Mouse (Mus musculus): ENCODE results near the gene Cachd1. TPM values are rescaled to one million over a fixed set of nuclear protein-coding genes. Genes with fewer than 3 reads are reported as not detected.

The Cachd1 gene
- polyA plus RNA-seq, 1 experiment: 10.3 TPM

GRCm38 (mm10) chr4:101020596-101020995 lies 244.1 kb downstream of the Cachd1 start, which contains the start of gene Gm10577:
Gene Gm10577, minus strand, starts transcription at chr4:101020696.
- 76% methylated on average over 4 of the region's 4 CpGs for WGBS
- Histone ChIP-seq H3K4me1 (ENCODE audit: control insufficient read depth, insufficient read depth, low read length) (no peaks in the 10 kb centered on the region), H3K27ac (ENCODE audit: control insufficient read depth, insufficient read depth, low read depth, low read length, poor library complexity) (no peak within 1 kb of the TSS), H3K4me3 (replicated peaks; ENCODE audit: control insufficient read depth, low read depth, low read length) (no peak within 1 kb of the TSS)
- TF ChIP-seq CTCF (IDR thresholded peaks at IDR 0.05; ENCODE audit: control insufficient read depth, insufficient read depth, low read length) (no peak), POLR2A (IDR thresholded peaks at IDR 0.05; ENCODE audit: borderline replicate concordance, control insufficient read depth, low read depth, low read length) (no peak)

- Histone ChIP-seq H3K4me3 (replicated peaks; ENCODE audit: control insufficient read depth, low read depth, low read length) (no peak overlapping the region), H3K27ac (ENCODE audit: control insufficient read depth, insufficient read depth, low read depth, low read length, poor library complexity) (no peak overlapping the region), H3K4me1 (ENCODE audit: control insufficient read depth, insufficient read depth, low read length) (no peaks in the 10 kb centered on the region)
- TF ChIP-seq CTCF (IDR thresholded peaks at IDR 0.05; ENCODE audit: control insufficient read depth, insufficient read depth, low read length): no peak
- no peak for TF ChIP-seq POLR2A (IDR thresholded peaks at IDR 0.05; ENCODE audit: borderline replicate concordance, control insufficient read depth, low read depth, low read length)
- WGBS: 75% methylated on average over 5 of the region's 5 CpGs
Measured at GRCm38 (mm10) chr4:101026566-101026965, 250.1 kb downstream of the Cachd1 start.

GRCm38 (mm10) chr4:101026995-101027394 lies 250.5 kb downstream of the Cachd1 start:
- TF ChIP-seq POLR2A (IDR thresholded peaks at IDR 0.05; ENCODE audit: borderline replicate concordance, control insufficient read depth, low read depth, low read length): no peak
- no peak for TF ChIP-seq CTCF (IDR thresholded peaks at IDR 0.05; ENCODE audit: control insufficient read depth, insufficient read depth, low read length)
- H3K27ac ChIP-seq (ENCODE audit: control insufficient read depth, insufficient read depth, low read depth, low read length, poor library complexity): no peak overlapping the region
- H3K4me1 ChIP-seq (ENCODE audit: control insufficient read depth, insufficient read depth, low read length): no peaks in the 10 kb centered on the region
- WGBS: 67% methylated on average over 2 of the region's 2 CpGs
- H3K4me3 ChIP-seq (replicated peaks; ENCODE audit: control insufficient read depth, low read depth, low read length): no peak overlapping the region

- H3K4me1 ChIP-seq (ENCODE audit: control insufficient read depth, insufficient read depth, low read length): no peaks in the 10 kb centered on the region
- WGBS: 82% methylated on average over 9 of the region's 9 CpGs
- H3K27ac ChIP-seq (ENCODE audit: control insufficient read depth, insufficient read depth, low read depth, low read length, poor library complexity): no peak overlapping the region
- no peak overlapping the region for H3K4me3 ChIP-seq (replicated peaks; ENCODE audit: control insufficient read depth, low read depth, low read length)
- TF ChIP-seq POLR2A (IDR thresholded peaks at IDR 0.05; ENCODE audit: borderline replicate concordance, control insufficient read depth, low read depth, low read length): no peak
- no peak for TF ChIP-seq CTCF (IDR thresholded peaks at IDR 0.05; ENCODE audit: control insufficient read depth, insufficient read depth, low read length)
Measured at GRCm38 (mm10) chr4:101027852-101028411, 251.5 kb downstream of the Cachd1 start.

GRCm38 (mm10) chr4:101033047-101033446 lies 256.6 kb downstream of the Cachd1 start:
- H3K27ac ChIP-seq (ENCODE audit: control insufficient read depth, insufficient read depth, low read depth, low read length, poor library complexity): no peak overlapping the region
- TF ChIP-seq POLR2A (IDR thresholded peaks at IDR 0.05; ENCODE audit: borderline replicate concordance, control insufficient read depth, low read depth, low read length) (no peak), CTCF (IDR thresholded peaks at IDR 0.05; ENCODE audit: control insufficient read depth, insufficient read depth, low read length) (no peak)
- H3K4me1 ChIP-seq (ENCODE audit: control insufficient read depth, insufficient read depth, low read length): no peaks in the 10 kb centered on the region
- 57% methylated on average over 3 of the region's 3 CpGs for WGBS
- no peak overlapping the region for H3K4me3 ChIP-seq (replicated peaks; ENCODE audit: control insufficient read depth, low read depth, low read length)

DNA sequence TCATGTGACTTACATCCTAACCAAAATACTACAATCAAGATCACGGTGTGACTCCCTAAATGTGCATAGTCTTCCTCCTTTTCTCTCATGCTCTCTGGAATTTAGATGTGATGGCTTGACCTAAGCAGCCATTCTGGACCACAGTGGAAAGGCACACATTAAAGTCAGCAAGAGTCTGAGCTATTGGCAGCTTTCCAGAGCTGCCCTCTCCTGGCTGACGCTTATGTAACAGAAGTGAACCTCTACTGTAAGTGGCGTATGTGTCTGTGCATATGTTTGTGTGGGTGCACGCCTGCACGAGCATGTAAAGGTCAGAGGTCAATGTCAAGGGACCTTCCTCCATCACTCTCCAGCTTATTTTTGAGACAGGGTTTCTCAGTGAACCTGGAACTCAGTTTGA lies 258.7 kb downstream of the Cachd1 start:
- WGBS: 74% methylated on average over 5 of the region's 5 CpGs
- H3K4me3 ChIP-seq (replicated peaks; ENCODE audit: control insufficient read depth, low read depth, low read length): no peak overlapping the region
- TF ChIP-seq POLR2A (IDR thresholded peaks at IDR 0.05; ENCODE audit: borderline replicate concordance, control insufficient read depth, low read depth, low read length): no peak
- no peak for TF ChIP-seq CTCF (IDR thresholded peaks at IDR 0.05; ENCODE audit: control insufficient read depth, insufficient read depth, low read length)
- H3K27ac ChIP-seq (ENCODE audit: control insufficient read depth, insufficient read depth, low read depth, low read length, poor library complexity): no peak overlapping the region
- H3K4me1 ChIP-seq (ENCODE audit: control insufficient read depth, insufficient read depth, low read length): no peaks in the 10 kb centered on the region

DNA sequence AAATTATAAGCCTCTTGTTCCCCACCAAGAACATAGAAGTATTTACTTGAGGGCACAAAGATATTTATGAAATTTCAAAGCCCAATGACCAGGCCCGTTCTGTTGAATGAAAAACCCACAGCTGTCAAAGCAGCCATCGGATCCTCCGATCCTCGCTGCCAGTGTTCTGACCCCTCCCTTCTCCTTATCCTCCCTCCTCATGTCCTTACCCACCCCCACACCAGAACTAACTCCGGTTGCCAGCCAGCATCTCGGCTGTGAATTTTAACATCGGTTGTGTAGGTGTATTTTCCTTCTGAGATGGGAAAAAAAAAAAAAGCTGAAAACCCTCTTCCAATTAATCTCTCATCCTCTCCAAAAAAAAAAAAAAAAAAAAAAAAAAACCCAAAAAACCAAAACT lies 260.7 kb downstream of the Cachd1 start:
- no peak for TF ChIP-seq POLR2A (IDR thresholded peaks at IDR 0.05; ENCODE audit: borderline replicate concordance, control insufficient read depth, low read depth, low read length)
- TF ChIP-seq CTCF (IDR thresholded peaks at IDR 0.05; ENCODE audit: control insufficient read depth, insufficient read depth, low read length): no peak
- 87% methylated on average over 7 of the region's 7 CpGs for WGBS

DNA sequence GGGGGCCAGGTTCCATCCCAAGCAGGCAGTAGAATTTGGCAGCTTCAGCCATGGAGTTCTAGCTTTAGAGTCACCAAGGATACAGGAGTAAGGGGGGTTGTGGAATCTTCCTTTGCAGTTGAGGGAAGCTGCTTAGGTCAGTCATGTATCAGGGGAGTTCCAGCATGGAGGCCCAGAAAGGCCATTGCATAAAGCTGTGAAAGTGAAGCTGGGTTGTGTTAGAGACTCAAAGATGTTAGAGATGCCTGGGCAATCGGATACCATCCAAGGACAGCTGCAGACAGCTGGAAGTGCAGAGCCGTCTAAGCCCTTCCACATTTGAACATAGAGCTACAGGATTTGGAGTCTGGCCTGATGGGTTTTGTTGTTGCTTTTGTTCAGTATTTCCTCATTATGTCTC lies 267.2 kb downstream of the Cachd1 start:
- TF ChIP-seq CTCF (IDR thresholded peaks at IDR 0.05; ENCODE audit: control insufficient read depth, insufficient read depth, low read length) (no peak), POLR2A (IDR thresholded peaks at IDR 0.05; ENCODE audit: borderline replicate concordance, control insufficient read depth, low read depth, low read length) (no peak)
- Histone ChIP-seq H3K4me3 (replicated peaks; ENCODE audit: control insufficient read depth, low read depth, low read length) (no peak overlapping the region), H3K27ac (ENCODE audit: control insufficient read depth, insufficient read depth, low read depth, low read length, poor library complexity) (no peak overlapping the region), H3K4me1 (ENCODE audit: control insufficient read depth, insufficient read depth, low read length) (no peaks in the 10 kb centered on the region)
- WGBS: 81% methylated on average over 2 of the region's 2 CpGs

More for the DNA sequence above, 260.7 kb downstream of the Cachd1 start:
- no peak overlapping the region for H3K4me3 ChIP-seq (replicated peaks; ENCODE audit: control insufficient read depth, low read depth, low read length)
- no peak overlapping the region for H3K27ac ChIP-seq (ENCODE audit: control insufficient read depth, insufficient read depth, low read depth, low read length, poor library complexity)
- no peaks in the 10 kb centered on the region for H3K4me1 ChIP-seq (ENCODE audit: control insufficient read depth, insufficient read depth, low read length)

GRCm38 (mm10) chr4:101044149-101044548 lies 267.7 kb downstream of the Cachd1 start:
- Histone ChIP-seq H3K27ac (ENCODE audit: control insufficient read depth, insufficient read depth, low read depth, low read length, poor library complexity) (no peak overlapping the region), H3K4me1 (ENCODE audit: control insufficient read depth, insufficient read depth, low read length) (no peaks in the 10 kb centered on the region), H3K4me3 (replicated peaks; ENCODE audit: control insufficient read depth, low read depth, low read length) (no peak overlapping the region)
- TF ChIP-seq POLR2A (IDR thresholded peaks at IDR 0.05; ENCODE audit: borderline replicate concordance, control insufficient read depth, low read depth, low read length): no peak
- TF ChIP-seq CTCF (IDR thresholded peaks at IDR 0.05; ENCODE audit: control insufficient read depth, insufficient read depth, low read length): no peak
